Mouse (Mus musculus) midbrain, embryonic 11.5 days (tissue): ENCODE measurements around the gene Adam1a. TPM values are rescaled to one million over a fixed set of nuclear protein-coding genes. Genes with fewer than 3 reads are reported as not detected.
"Not testable (repeated sequence)": the region's sequence is repeated elsewhere in the genome, so short reads cannot be mapped to it uniquely, and the experiment has no call there.

ENCODE experiments used
- ATAC-seq: fragments of 200-750 bp; cut with Nextera tagmentation; 2 replicates; pipeline ENCODE4 v1.8.0; 2017; ENCODE audit warnings: moderate TSS enrichment, moderate library complexity; ENCODE audit not compliant: low FRiP score
- DNase-seq: peaks from one replicate; pipeline ENCODE4 v3.0.0; 2015; ENCODE audit warnings: low spot score; ENCODE audit errors: missing footprints
- H3K27ac ChIP-seq: fragments of 300-500 bp; sonication (generic); 2 replicates; pipeline ENCODE4 v1.5.1; 2014; ENCODE audit warnings: low read depth, low read length
- H3K27me3 ChIP-seq: fragments of 300-500 bp; sonication (generic); 2 replicates; pipeline ENCODE4 v1.6.1; 2014; ENCODE audit warnings: mild to moderate bottlenecking, low read length, moderate library complexity, mixed read lengths; ENCODE audit not compliant: control insufficient read depth, insufficient read depth
- H3K36me3 ChIP-seq: fragments of 300-500 bp; sonication (generic); 2 replicates; pipeline ENCODE4 v1.6.1; 2014; ENCODE audit warnings: mild to moderate bottlenecking, low read length, moderate library complexity, mixed read lengths; ENCODE audit not compliant: control insufficient read depth, insufficient read depth
- H3K4me1 ChIP-seq: fragments of 300-500 bp; sonication (generic); 2 replicates; pipeline ENCODE4 v1.6.1; 2014; ENCODE audit warnings: low read length; ENCODE audit not compliant: control insufficient read depth, insufficient read depth
- H3K4me2 ChIP-seq: fragments of 300-500 bp; sonication (generic); 2 replicates; pipeline ENCODE4 v1.6.1; 2014; ENCODE audit warnings: mild to moderate bottlenecking, moderate library complexity
- H3K4me3 ChIP-seq: fragments of 300-500 bp; sonication (generic); 2 replicates; pipeline ENCODE4 v1.5.1; 2014; ENCODE audit warnings: low read depth, low read length
- H3K9ac ChIP-seq: fragments of 300-500 bp; sonication (generic); 2 replicates; pipeline ENCODE4 v1.6.1; 2014; ENCODE audit warnings: low read length
- H3K9me3 ChIP-seq: fragments of 300-500 bp; sonication (generic); 2 replicates; pipeline ENCODE4 v1.6.1; 2016; ENCODE audit warnings: low read length; ENCODE audit not compliant: control insufficient read depth
- WGBS: fragments of 180-500 bp; shearing (Covaris S2); extraction: QIAGEN DNeasy Blood & Tissue Kit; methylation state at CpG from one replicate; pipeline ENCODE4 v1.1.7; 2014; 5-methylcytosine and 5-hydroxymethylcytosine counted together
- polyA plus RNA-seq: library from polyadenylated mRNA; unstranded; fragments of >200 nt; fragmentation: Nextera tagmentation; extraction: Ambion mirVana; gene quantifications from 2 replicates; pipeline ENCODE4 v1.2.1, GENCODE M21; 2014

Adam1a gene
- polyA plus RNA-seq, 1 experiment from 2014 or later = 3.0 TPM

GRCm38 (mm10) chr5:121519758-121520157, 25.5 kb downstream of the Adam1a start:
- H3K9ac ChIP-seq, H3K27ac ChIP-seq, H3K4me2 ChIP-seq, H3K4me3 ChIP-seq, DNase-seq, H3K4me1 ChIP-seq, ATAC-seq, H3K27me3 ChIP-seq, H3K9me3 ChIP-seq: not testable (repeated sequence)
- H3K36me3 ChIP-seq = peaks cover 12% of the 10 kb centered on the region; the same call in 1 of the 2 replicates
- 92% methylated on average over 11 of the region's 17 CpGs for WGBS

DNA sequence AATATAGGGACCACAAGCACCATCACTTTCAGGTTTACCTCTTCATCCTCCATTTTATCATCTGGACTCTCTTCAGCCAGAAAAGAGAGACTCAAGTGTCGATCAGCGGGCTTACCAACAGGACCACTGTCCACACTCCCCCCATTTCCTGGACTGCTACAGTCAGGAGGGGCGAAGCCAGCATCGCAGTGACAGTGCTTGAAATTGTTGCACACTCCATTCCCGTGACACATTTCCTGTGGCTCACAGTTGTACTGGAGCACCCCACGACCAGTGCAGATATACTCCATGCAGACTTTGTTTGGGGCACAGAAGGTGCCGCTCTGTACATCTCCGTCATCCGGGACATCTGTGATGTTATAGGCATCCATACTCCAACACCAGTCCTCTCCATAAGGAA, 26.3 kb downstream of the Adam1a start:
- Histone ChIP-seq H3K9me3 (no peaks in the 10 kb centered on the region), H3K27ac (no peak overlapping the region), H3K27me3 (no peaks in the 10 kb centered on the region), H3K4me2 (no peak overlapping the region), H3K9ac (no peak overlapping the region), H3K4me3 (no peak overlapping the region), H3K4me1 (no peaks in the 10 kb centered on the region), H3K36me3 (peaks cover 6% of the 10 kb centered on the region; the same call in 1 of the 2 replicates)
- no peak for ATAC-seq
- DNase-seq = no peak
- 92% methylated on average over 9 of the region's 9 CpGs for WGBS

DNA sequence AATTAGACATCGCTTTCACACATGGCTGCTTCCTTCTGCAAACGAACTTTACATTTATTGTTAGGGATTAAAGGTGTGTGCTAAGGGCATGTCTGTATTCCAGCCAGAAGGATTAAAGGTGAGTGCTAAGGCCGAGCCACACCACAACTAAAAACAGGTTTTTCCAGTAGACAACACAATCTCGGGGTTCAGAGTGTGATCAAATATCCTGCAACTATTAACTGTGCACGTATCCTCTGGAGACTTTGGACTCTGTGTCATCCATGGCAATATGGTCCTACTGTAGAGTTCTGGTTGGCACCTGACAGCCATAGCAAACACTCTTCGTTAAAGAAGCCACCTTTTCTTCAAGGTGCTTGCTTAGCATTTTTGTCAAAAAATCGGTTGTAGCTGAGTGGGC, 35.3 kb downstream of the Adam1a start:
- no peak for DNase-seq
- no peak overlapping the region for H3K27ac ChIP-seq
- H3K9me3 ChIP-seq = no peaks in the 10 kb centered on the region
- no peak overlapping the region for H3K4me2 ChIP-seq
- H3K4me1 ChIP-seq = no peaks in the 10 kb centered on the region
- H3K27me3 ChIP-seq = no peaks in the 10 kb centered on the region
- no peak for ATAC-seq
- no peaks in the 10 kb centered on the region for H3K36me3 ChIP-seq
- no peak overlapping the region for H3K9ac ChIP-seq
- no peak overlapping the region for H3K4me3 ChIP-seq
- WGBS = 85% methylated on average over 7 of the region's 7 CpGs

DNA sequence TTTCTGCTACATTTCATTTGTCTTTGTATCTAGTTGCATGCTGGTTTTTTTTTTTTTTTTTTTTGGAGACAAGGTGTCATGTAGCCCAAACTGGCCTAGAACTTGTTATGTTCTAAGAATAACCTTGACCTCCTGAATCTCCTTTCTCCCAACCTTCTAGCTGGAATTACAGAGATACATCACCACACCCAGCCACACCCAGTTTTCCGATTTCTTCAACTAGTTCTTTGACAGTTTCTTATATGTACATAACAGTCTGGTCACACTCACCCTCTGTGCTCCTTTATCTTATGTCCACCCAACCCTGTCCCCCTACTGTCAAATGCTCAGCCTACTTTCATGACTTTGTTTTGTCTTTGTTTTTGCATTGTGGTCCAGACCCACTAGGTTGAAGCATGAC, 38.4 kb downstream of the Adam1a start:
- Histone ChIP-seq H3K9ac (no peak overlapping the region), H3K27me3 (no peaks in the 10 kb centered on the region), H3K4me2 (no peak overlapping the region), H3K9me3 (no peaks in the 10 kb centered on the region), H3K4me1 (no peaks in the 10 kb centered on the region), H3K27ac (no peak overlapping the region), H3K36me3 (no peaks in the 10 kb centered on the region), H3K4me3 (no peak overlapping the region)
- no peak for DNase-seq
- no peak for ATAC-seq
- 81% methylated on average over 1 of the region's 1 CpGs for WGBS

DNA sequence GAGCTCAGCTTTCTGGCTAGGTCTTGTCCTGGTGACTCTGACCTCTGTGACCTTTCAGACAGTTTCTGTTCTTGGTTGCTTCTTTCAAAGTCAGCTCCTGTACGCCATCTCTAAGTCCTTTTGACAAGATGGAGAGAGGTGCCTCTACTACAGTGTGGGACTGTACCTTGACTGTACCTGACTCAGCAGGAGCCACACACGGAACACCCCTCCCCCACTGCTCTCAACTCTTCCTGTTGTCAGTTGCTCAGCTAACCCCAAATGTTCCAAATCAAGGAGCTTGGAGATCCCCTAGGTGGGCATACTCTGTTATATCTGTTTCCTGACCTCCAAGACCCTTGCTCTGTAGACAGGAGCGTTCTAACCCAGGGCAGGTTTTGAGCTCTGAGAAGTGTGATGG, 42.1 kb downstream of the Adam1a start, which contains the start of gene Adam1b:
Gene Adam1b (minus strand): TSS at position 205 of the 400 bp plus-strand sequence.
- H3K9ac ChIP-seq = no peak within 1 kb of the TSS
- H3K9me3 ChIP-seq = no peaks in the 10 kb centered on the region
- WGBS = 81% methylated on average over 3 of the region's 3 CpGs
- H3K4me1 ChIP-seq = no peaks in the 10 kb centered on the region
- no peaks in the 10 kb centered on the region for H3K36me3 ChIP-seq
- ATAC-seq (no peak), DNase-seq (no peak)
- H3K27ac ChIP-seq = no peak within 1 kb of the TSS
- H3K27me3 ChIP-seq = no peaks in the 10 kb centered on the region
- no peak within 1 kb of the TSS for H3K4me3 ChIP-seq
- H3K4me2 ChIP-seq = no peak within 1 kb of the TSS

- ATAC-seq, H3K9ac ChIP-seq, DNase-seq, H3K27me3 ChIP-seq, H3K27ac ChIP-seq, H3K4me3 ChIP-seq, H3K4me2 ChIP-seq, H3K36me3 ChIP-seq, H3K9me3 ChIP-seq, H3K4me1 ChIP-seq: not testable (repeated sequence)
- 81% methylated on average over 10 of the region's 17 CpGs for WGBS
Measured at GRCm38 (mm10) chr5:121501424-121501996, 43.8 kb downstream of the Adam1a start.

DNA sequence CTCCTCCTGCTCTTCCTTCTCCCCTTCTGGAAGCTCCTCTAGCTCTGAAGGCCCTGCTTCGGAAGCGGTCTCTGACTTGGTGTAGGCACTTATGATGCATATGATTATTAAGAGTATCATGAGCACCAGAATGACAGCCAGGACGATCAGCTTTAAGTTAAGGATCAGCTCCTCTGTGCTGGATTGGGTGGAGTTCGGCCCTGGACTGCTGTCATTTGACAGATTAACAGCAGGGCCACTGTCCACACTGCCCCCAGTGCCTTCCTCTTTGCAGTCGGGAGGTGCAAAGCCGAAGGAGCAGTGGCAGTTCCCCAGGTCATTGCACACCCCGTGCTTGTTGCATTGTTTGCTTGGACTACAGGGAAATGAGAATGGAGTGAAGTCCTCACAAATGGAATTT, 44.6 kb downstream of the Adam1a start:
- Histone ChIP-seq H3K4me2 (no peak overlapping the region), H3K27ac (no peak overlapping the region), H3K27me3 (no peaks in the 10 kb centered on the region), H3K9me3 (no peaks in the 10 kb centered on the region), H3K4me3 (no peak overlapping the region), H3K9ac (no peak overlapping the region), H3K4me1 (no peaks in the 10 kb centered on the region), H3K36me3 (no peaks in the 10 kb centered on the region)
- no peak for ATAC-seq
- 79% methylated on average over 7 of the region's 7 CpGs for WGBS
- no peak for DNase-seq

- 80% methylated on average over 8 of the region's 8 CpGs for WGBS
- DNase-seq (no peak), ATAC-seq (no peak)
- Histone ChIP-seq H3K27me3 (no peaks in the 10 kb centered on the region), H3K4me3 (no peak overlapping the region), H3K4me1 (no peaks in the 10 kb centered on the region), H3K27ac (no peak overlapping the region), H3K4me2 (no peak overlapping the region), H3K9me3 (no peaks in the 10 kb centered on the region), H3K9ac (no peak overlapping the region), H3K36me3 (no peaks in the 10 kb centered on the region)
Measured at GRCm38 (mm10) chr5:121493305-121493704, 52.0 kb downstream of the Adam1a start.

GRCm38 (mm10) chr5:121484801-121485200, 60.5 kb downstream of the Adam1a start:
- DNase-seq (no peak), ATAC-seq (no peak)
- H3K27ac ChIP-seq = no peak overlapping the region
- 71% methylated on average over 5 of the region's 5 CpGs for WGBS
- H3K9me3 ChIP-seq = no peaks in the 10 kb centered on the region
- H3K36me3 ChIP-seq = no peaks in the 10 kb centered on the region
- no peak overlapping the region for H3K4me3 ChIP-seq
- no peak overlapping the region for H3K4me2 ChIP-seq
- H3K9ac ChIP-seq = no peak overlapping the region
- no peaks in the 10 kb centered on the region for H3K4me1 ChIP-seq
- H3K27me3 ChIP-seq = no peaks in the 10 kb centered on the region
